Mouse (Mus musculus) forelimb bud, embryonic 11.5 days (tissue): ENCODE measurements around the gene Emid1.

ENCODE experiments used
- DNase-seq: peaks from one replicate; pipeline ENCODE4 v3.0.0-alpha.2; 2012; ENCODE audit warnings: low read depth, low spot score

The Emid1 gene

DNA sequence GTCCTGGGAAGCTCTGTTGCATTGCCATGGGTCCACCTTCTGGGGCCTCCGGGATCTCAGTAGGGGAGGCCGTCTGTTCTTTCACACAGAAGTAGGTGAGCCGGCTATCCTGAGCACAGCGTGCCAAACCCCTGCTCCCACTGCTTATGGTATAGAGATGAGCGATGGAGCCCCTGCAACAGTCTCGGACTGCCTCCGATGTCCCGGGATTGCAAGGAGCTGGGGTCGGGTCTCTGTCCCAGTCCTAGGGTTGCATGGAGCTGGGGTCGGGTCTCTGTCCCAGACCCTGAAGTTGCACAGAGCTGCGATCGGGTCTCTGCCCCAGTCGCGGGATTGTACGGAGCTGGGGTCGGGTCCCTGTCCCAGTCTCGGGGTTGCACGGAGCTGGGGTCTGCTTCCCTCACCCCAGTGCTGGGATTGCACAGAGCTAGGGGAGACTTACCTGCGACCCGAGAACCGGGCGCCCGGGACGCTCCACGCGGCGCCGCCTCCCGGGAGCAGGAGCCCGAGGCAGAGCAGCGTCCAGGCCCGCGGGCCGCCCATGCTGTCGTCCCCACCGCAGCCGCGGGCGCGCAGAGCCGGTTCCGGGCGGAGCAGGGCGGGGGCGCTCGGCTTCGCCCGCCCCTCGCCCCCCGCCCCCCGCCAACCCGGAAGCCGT lies at the start of gene Emid1:
TSS of gene Emid1 (minus strand) at position 578 of the 658 bp plus-strand sequence.
- no peak for DNase-seq

DNA sequence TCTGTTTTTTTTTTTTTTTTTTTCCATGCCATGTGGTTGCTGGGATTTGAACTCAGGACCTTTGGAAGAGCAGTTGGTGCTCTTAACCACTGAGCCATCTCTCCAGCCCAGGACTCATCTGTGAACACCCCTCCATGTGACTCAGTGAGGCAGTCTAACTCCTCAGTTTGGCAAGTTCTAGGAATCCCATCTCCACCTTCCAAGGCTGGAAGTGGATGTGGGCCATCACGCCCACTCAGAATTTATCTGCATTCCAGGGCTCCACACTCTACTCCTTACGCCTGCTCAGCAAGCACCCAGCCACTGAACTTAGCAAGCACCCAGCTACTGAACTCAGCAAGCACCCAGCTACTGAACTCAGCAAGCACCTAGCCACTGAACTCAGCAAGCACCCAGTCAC lies 47.8 kb upstream of the Emid1 start:
- no peak for DNase-seq

GRCm38 (mm10) chr11:5197068-5197467 lies 45.0 kb upstream of the Emid1 start:
- no peak for DNase-seq

- no peak for DNase-seq
These were observed 44.5 kb upstream of the Emid1 start for GRCm38 (mm10) chr11:5196583-5196982.

DNA sequence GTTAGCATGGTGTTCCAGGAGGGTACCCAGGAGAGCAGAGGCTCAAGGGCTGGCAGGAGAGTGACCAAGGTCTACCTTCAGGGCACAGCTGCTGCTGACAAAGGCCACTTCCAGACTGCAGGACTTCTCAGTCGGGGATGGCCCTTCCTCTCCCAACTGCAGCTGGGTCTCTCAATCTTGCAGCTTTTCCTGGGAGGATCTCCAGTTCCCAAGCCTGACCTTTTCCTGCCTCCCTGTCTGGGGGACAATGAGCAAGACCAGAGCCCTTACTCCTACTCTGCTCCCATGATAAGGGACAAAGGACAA lies 41.5 kb upstream of the Emid1 start:
- DNase-seq: no peak

DNA sequence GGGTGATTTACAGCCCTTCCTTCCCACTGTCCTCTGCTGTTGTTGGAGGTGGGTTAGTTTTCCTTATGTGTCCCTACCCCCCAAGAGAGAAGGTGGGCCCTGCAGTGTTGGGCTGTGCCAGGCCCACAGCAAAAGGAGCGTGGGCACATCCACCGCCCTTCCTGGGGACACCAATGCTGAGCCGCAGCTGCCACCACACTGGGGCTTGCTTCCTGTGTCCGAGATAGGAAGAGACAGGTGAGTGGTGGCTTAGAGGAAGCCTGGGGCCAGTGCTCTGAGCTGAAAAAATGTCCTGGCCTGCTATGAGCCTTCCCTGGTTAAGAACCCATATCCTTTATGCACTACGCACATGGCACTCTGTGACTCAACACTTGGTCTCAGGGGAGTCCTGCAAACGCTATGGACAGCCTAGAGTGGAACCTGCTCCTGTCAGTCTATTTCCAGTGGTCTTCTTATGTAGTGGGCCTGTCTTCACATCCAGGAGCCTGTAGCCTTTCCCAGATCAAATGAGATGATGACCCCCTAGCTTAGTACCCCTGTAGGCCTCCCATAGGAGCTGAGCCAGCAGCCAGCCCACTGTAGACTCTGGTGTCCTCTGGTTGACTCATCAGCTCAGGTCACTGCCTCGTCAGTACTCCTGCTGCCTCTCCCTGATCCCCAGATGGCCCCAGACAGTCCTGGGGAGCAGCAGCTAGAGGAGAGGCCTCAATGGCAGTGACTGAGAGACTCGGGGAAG lies 41.0 kb upstream of the Emid1 start:
- no peak for DNase-seq

DNA sequence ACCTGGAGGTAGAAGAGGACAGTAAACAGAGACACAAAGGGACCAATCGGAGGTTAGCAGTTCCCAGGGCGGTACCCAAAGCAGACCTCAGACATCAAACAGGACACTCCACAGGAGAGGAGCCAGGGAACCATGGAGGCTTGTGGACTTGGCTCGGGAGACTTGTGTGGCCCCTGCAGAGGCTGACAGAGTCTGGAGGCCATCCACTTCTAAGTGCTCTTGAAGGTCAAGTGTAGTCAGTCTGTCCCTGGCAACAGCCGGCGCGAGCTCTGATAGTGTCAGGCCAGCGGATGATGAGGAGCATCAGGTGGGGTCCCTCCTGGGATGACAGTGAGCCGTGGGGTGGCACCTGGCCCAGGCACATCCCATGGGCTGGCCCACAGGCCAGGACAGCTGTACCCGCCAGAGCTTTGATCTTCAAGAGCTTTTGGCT lies 40.0 kb upstream of the Emid1 start:
- DNase-seq: no peak

DNA sequence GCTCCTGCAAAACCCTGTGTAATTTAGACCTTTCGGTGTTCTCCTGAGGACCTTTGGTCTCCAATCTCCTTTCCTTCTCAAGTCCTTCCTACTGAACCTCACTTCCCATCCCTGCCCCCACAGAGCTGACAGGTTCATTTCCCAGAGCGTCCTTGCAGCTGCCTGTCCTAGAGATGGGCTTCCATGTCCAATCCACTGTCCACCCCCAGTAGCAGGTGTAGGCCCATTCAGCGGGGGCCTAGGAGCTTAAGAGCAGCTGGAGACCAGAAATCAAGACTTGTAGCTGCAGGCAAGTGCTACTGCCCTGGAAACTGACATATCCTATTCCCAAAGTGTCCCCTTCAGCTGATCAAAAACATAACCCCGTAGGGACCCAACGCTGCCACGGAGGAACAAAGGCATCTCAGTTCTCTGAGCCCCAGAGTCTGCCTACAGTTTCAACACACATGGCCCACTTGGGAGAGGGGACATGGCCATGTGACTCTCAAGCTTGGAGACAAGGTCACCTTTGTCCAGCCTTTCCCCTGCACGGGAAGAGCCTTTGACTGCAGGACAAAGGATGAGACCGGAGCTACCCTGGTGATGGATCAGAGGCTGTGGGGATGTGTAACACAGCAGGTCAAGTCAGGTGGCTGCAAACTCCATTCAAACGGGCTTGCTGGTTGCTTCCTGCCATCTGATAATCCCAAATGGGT lies 37.3 kb upstream of the Emid1 start:
- peak; percentile 36 for DNase-seq

GRCm38 (mm10) chr11:5188170-5188569 lies 36.1 kb upstream of the Emid1 start:
- DNase-seq: no peak

- no peak for DNase-seq
These were observed 32.8 kb upstream of the Emid1 start for GRCm38 (mm10) chr11:5184832-5185231.

- DNase-seq: peak; percentile 41
These were observed 32.2 kb upstream of the Emid1 start for GRCm38 (mm10) chr11:5184250-5184649.

- no peak for DNase-seq
These were observed 30.8 kb upstream of the Emid1 start for GRCm38 (mm10) chr11:5182870-5183269.

- DNase-seq: peak; percentile 86
These were observed 29.9 kb upstream of the Emid1 start for GRCm38 (mm10) chr11:5181850-5182404.

DNA sequence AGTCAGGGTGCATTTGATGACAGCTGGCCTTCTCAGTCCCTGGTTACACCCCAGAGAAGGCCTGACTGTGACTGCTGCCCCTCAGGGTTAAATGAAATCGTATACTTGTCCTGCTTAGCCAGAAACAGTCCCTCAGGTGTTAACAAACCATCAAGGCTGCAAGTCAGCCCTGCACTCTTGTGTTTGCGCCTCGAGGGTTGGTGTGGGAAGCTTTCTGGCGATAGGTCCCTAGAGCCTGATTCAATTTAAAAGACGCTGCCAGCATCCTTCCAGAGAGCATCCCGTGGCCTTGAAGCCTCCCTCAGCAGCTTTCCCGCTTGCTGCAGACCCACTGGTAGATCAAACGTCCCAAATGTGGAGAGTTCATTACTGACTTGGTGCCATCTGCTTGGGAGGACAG lies 27.3 kb upstream of the Emid1 start:
- no peak for DNase-seq

- no peak for DNase-seq
These were observed 25.1 kb upstream of the Emid1 start for GRCm38 (mm10) chr11:5177171-5177570.

DNA sequence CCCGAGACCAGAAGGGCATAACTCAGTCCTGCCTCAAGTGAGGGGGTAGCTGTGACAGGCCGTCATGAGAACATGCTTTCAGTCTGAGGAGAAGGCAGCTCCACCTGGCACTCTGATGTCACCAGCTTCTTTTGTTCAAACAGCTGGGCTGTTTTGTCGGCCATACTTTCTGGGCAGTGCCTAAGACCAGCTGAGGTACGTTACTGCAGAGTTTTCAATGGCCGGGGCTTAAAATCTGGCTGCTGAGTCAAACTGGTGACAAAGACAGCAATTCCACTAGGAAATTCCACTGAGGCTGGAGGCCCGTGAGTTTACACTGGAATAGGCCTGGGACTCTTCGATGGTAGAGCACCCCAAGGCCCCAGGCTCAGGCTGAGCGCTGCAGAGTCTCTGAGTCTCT lies 24.6 kb upstream of the Emid1 start:
- no peak for DNase-seq

DNA sequence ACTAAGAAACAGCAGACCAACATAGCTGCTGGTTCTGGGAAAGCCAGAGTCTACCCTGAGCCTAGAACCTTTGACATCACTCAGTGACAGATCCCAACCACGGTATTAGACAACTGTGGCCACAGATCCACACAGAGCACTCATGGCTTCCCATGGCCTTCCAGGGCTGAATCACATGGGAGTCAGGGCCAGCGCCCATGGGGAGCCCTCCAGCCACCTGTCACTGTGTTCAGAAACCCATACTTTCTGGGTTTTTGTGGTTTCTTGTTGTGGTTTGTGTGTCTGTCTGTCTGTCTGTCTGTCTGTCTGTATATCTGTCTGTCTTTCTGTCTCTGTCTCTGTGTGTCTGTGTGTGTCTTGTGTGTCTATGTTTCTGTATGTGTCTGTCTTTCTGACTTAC lies 23.8 kb upstream of the Emid1 start:
- no peak for DNase-seq

DNA sequence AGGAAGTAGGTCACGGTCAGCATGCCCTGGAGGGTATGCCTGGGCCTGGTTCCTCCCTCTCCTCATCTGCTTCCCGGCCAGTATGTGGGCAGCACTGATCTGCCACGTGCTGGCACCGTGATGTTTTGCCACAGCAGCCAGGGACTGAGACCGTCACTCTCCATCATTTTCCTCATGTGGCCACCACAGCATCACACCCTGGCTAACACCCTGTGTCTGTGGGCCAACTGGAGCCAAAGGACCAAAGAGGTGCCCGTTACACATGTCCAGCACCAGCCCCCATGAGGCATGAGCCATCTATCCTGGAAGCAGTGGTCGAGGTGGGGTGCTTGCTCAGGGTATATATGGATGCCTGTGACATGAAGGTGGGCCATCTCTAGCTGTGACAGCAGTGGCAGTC lies 23.1 kb upstream of the Emid1 start:
- no peak for DNase-seq

GRCm38 (mm10) chr11:5172861-5173260 lies 20.8 kb upstream of the Emid1 start:
- no peak for DNase-seq

GRCm38 (mm10) chr11:5167311-5167710 lies 15.3 kb upstream of the Emid1 start:
- no peak for DNase-seq

DNA sequence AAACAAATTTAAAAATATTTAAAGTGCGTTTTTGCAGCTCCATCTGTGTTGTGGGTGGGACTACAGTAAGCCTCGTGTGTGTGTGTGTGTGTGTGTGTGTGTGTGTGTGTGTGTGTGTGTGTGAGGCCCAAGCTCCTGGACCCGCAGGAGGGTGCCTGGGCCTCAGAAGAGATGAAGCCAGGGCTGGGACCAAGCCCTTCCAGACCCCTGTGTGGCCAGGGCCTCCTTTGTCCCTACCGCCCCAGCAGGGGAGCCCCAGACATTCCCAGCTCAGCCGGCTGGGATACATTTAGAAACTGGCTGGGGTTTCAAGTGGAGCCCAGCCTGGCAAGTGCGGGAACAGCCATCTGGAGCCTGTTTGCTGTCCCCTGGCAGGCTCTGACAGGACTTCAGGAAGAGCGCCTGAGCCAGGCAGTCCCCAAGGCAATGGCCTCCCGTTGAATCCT lies 13.4 kb upstream of the Emid1 start:
- DNase-seq: peak; percentile 70

DNA sequence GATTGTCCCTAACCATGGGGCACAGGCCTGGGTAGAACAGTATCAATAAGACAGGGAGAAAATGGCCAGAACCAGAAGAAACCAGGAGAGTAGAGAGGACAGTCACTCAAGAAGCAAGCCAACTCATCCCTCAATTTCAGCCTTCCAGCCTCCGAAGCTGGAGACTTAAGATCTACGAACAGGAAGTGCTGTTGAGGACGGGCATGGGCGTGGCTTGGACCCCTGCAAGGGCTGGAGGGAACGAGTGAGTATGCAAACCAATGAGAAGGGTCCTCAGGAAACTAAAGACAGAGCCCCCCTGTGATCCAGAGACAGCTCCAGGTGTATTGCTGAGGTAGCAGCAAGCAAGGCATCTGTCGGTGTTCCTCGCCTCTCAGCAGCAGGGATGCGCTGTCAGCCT lies 12.3 kb upstream of the Emid1 start:
- DNase-seq: no peak

GRCm38 (mm10) chr11:5163421-5163820 lies 11.4 kb upstream of the Emid1 start:
- DNase-seq: no peak
